Mouse (Mus musculus): ENCODE measurements around the gene Avpr1b. TPM values are rescaled to one million over a fixed set of nuclear protein-coding genes. Genes with fewer than 3 reads are reported as not detected.

Gene Avpr1b
- polyA plus RNA-seq, 1 experiment from 2014 or later: not detected

GRCm38 (mm10) chr1:131573721-131574120 lies 25.3 kb upstream of the Avpr1b start:
- Histone ChIP-seq H3K27ac (ENCODE audit: low read length) (no peak overlapping the region), H3K4me1 (ENCODE audit: control insufficient read depth, insufficient read depth, low read length) (no peaks in the 10 kb centered on the region), H3K9ac (replicated peaks; ENCODE audit: low read depth, low read length) (no peak overlapping the region), H3K9me3 (ENCODE audit: control insufficient read depth, low read depth, low read length) (no peaks in the 10 kb centered on the region), H3K4me2 (replicated peaks; ENCODE audit: low read depth, low read length) (no peak overlapping the region), H3K27me3 (ENCODE audit: control insufficient read depth, insufficient read depth, low read length) (no peaks in the 10 kb centered on the region), H3K4me3 (ENCODE audit: low read depth, low read length) (no peak overlapping the region), H3K36me3 (ENCODE audit: control insufficient read depth, insufficient read depth, low read length) (no peaks in the 10 kb centered on the region)
- ATAC-seq (ENCODE audit: insufficient number of reproducible peaks, insufficient read depth, low FRiP score, low read depth): 0 out of 2 replicates have a peak, but pooled peaks have one; percentile 67
- 92% methylated on average over 14 of the region's 14 CpGs for WGBS

- no peak for ATAC-seq (ENCODE audit: insufficient number of reproducible peaks, insufficient read depth, low FRiP score, low read depth)
These were observed 19.9 kb upstream of the Avpr1b start for GRCm38 (mm10) chr1:131578943-131579680.

GRCm38 (mm10) chr1:131580389-131580788 lies 18.6 kb upstream of the Avpr1b start:
- Histone ChIP-seq H3K9ac (replicated peaks; ENCODE audit: low read depth, low read length) (no peak overlapping the region), H3K4me3 (ENCODE audit: low read depth, low read length) (no peak overlapping the region), H3K4me1 (ENCODE audit: control insufficient read depth, insufficient read depth, low read length) (no peaks in the 10 kb centered on the region), H3K9me3 (ENCODE audit: control insufficient read depth, low read depth, low read length) (no peaks in the 10 kb centered on the region), H3K4me2 (replicated peaks; ENCODE audit: low read depth, low read length) (no peak overlapping the region), H3K27ac (ENCODE audit: low read length) (no peak overlapping the region), H3K36me3 (ENCODE audit: control insufficient read depth, insufficient read depth, low read length) (no peaks in the 10 kb centered on the region), H3K27me3 (ENCODE audit: control insufficient read depth, insufficient read depth, low read length) (no peaks in the 10 kb centered on the region)
- no peak for ATAC-seq (ENCODE audit: insufficient number of reproducible peaks, insufficient read depth, low FRiP score, low read depth)
- 46% methylated on average over 4 of the region's 4 CpGs for WGBS

More at GRCm38 (mm10) chr1:131578943-131579680, 19.9 kb upstream of the Avpr1b start:
- no peaks in the 10 kb centered on the region for H3K9me3 ChIP-seq (ENCODE audit: control insufficient read depth, low read depth, low read length)
- 73% methylated on average over 17 of the region's 17 CpGs for WGBS
- no peak overlapping the region for H3K9ac ChIP-seq (replicated peaks; ENCODE audit: low read depth, low read length)
- H3K4me2 ChIP-seq (replicated peaks; ENCODE audit: low read depth, low read length): no peak overlapping the region
- no peaks in the 10 kb centered on the region for H3K4me1 ChIP-seq (ENCODE audit: control insufficient read depth, insufficient read depth, low read length)
- H3K36me3 ChIP-seq (ENCODE audit: control insufficient read depth, insufficient read depth, low read length): no peaks in the 10 kb centered on the region
- H3K4me3 ChIP-seq (ENCODE audit: low read depth, low read length): no peak overlapping the region
- no peaks in the 10 kb centered on the region for H3K27me3 ChIP-seq (ENCODE audit: control insufficient read depth, insufficient read depth, low read length)
- H3K27ac ChIP-seq (ENCODE audit: low read length): no peak overlapping the region

- no peak for ATAC-seq (ENCODE audit: insufficient number of reproducible peaks, insufficient read depth, low FRiP score, low read depth)
- 86% methylated on average over 3 of the region's 3 CpGs for WGBS
- Histone ChIP-seq H3K27ac (ENCODE audit: low read length) (no peak overlapping the region), H3K9ac (replicated peaks; ENCODE audit: low read depth, low read length) (no peak overlapping the region), H3K4me3 (ENCODE audit: low read depth, low read length) (no peak overlapping the region), H3K4me2 (replicated peaks; ENCODE audit: low read depth, low read length) (no peak overlapping the region), H3K27me3 (ENCODE audit: control insufficient read depth, insufficient read depth, low read length) (no peaks in the 10 kb centered on the region), H3K9me3 (ENCODE audit: control insufficient read depth, low read depth, low read length) (no peaks in the 10 kb centered on the region), H3K4me1 (ENCODE audit: control insufficient read depth, insufficient read depth, low read length) (no peaks in the 10 kb centered on the region), H3K36me3 (ENCODE audit: control insufficient read depth, insufficient read depth, low read length) (no peaks in the 10 kb centered on the region)
These were observed 15.4 kb upstream of the Avpr1b start for GRCm38 (mm10) chr1:131583598-131583997.

GRCm38 (mm10) chr1:131586836-131587235 lies 12.2 kb upstream of the Avpr1b start:
- no peaks in the 10 kb centered on the region for H3K4me1 ChIP-seq (ENCODE audit: control insufficient read depth, insufficient read depth, low read length)
- H3K9me3 ChIP-seq (ENCODE audit: control insufficient read depth, low read depth, low read length): no peaks in the 10 kb centered on the region
- H3K4me2 ChIP-seq (replicated peaks; ENCODE audit: low read depth, low read length): no peak overlapping the region
- ATAC-seq (ENCODE audit: insufficient number of reproducible peaks, insufficient read depth, low FRiP score, low read depth): no peak; the same call in 1 of the 2 replicates
- H3K27me3 ChIP-seq (ENCODE audit: control insufficient read depth, insufficient read depth, low read length): no peaks in the 10 kb centered on the region
- no peak overlapping the region for H3K9ac ChIP-seq (replicated peaks; ENCODE audit: low read depth, low read length)
- H3K27ac ChIP-seq (ENCODE audit: low read length): no peak overlapping the region
- H3K4me3 ChIP-seq (ENCODE audit: low read depth, low read length): no peak overlapping the region
- WGBS: 47% methylated on average over 8 of the region's 8 CpGs
- no peaks in the 10 kb centered on the region for H3K36me3 ChIP-seq (ENCODE audit: control insufficient read depth, insufficient read depth, low read length)

- H3K4me2 ChIP-seq (replicated peaks; ENCODE audit: low read depth, low read length): no peak overlapping the region
- no peaks in the 10 kb centered on the region for H3K9me3 ChIP-seq (ENCODE audit: control insufficient read depth, low read depth, low read length)
- H3K27me3 ChIP-seq (ENCODE audit: control insufficient read depth, insufficient read depth, low read length): no peaks in the 10 kb centered on the region
- no peak overlapping the region for H3K4me3 ChIP-seq (ENCODE audit: low read depth, low read length)
- no peak overlapping the region for H3K27ac ChIP-seq (ENCODE audit: low read length)
- H3K9ac ChIP-seq (replicated peaks; ENCODE audit: low read depth, low read length): no peak overlapping the region
- WGBS: 38% methylated on average over 11 of the region's 11 CpGs
- no peak for ATAC-seq (ENCODE audit: insufficient number of reproducible peaks, insufficient read depth, low FRiP score, low read depth)
- no peaks in the 10 kb centered on the region for H3K4me1 ChIP-seq (ENCODE audit: control insufficient read depth, insufficient read depth, low read length)
- H3K36me3 ChIP-seq (ENCODE audit: control insufficient read depth, insufficient read depth, low read length): no peaks in the 10 kb centered on the region
These were observed 1.3 kb downstream of the Avpr1b start for GRCm38 (mm10) chr1:131600314-131600713.

GRCm38 (mm10) chr1:131606719-131607118 lies 7.7 kb downstream of the Avpr1b start:
- no peaks in the 10 kb centered on the region for H3K27me3 ChIP-seq (ENCODE audit: control insufficient read depth, insufficient read depth, low read length)
- no peak overlapping the region for H3K27ac ChIP-seq (ENCODE audit: low read length)
- ATAC-seq (ENCODE audit: insufficient number of reproducible peaks, insufficient read depth, low FRiP score, low read depth): no peak
- H3K4me1 ChIP-seq (ENCODE audit: control insufficient read depth, insufficient read depth, low read length): no peaks in the 10 kb centered on the region
- H3K4me2 ChIP-seq (replicated peaks; ENCODE audit: low read depth, low read length): no peak overlapping the region
- WGBS: 65% methylated on average over 2 of the region's 2 CpGs
- no peaks in the 10 kb centered on the region for H3K36me3 ChIP-seq (ENCODE audit: control insufficient read depth, insufficient read depth, low read length)
- no peak overlapping the region for H3K4me3 ChIP-seq (ENCODE audit: low read depth, low read length)
- H3K9ac ChIP-seq (replicated peaks; ENCODE audit: low read depth, low read length): no peak overlapping the region
- H3K9me3 ChIP-seq (ENCODE audit: control insufficient read depth, low read depth, low read length): no peaks in the 10 kb centered on the region

- no peak overlapping the region for H3K27ac ChIP-seq (ENCODE audit: low read length)
These were observed 13.6 kb downstream of the Avpr1b start for GRCm38 (mm10) chr1:131612556-131613155.

More at GRCm38 (mm10) chr1:131612556-131613155, 13.6 kb downstream of the Avpr1b start:
- Histone ChIP-seq H3K4me2 (replicated peaks; ENCODE audit: low read depth, low read length) (no peak overlapping the region), H3K27me3 (ENCODE audit: control insufficient read depth, insufficient read depth, low read length) (no peaks in the 10 kb centered on the region), H3K36me3 (ENCODE audit: control insufficient read depth, insufficient read depth, low read length) (no peaks in the 10 kb centered on the region), H3K4me3 (ENCODE audit: low read depth, low read length) (no peak overlapping the region), H3K4me1 (ENCODE audit: control insufficient read depth, insufficient read depth, low read length) (no peaks in the 10 kb centered on the region), H3K9ac (replicated peaks; ENCODE audit: low read depth, low read length) (no peak overlapping the region), H3K9me3 (ENCODE audit: control insufficient read depth, low read depth, low read length) (no peaks in the 10 kb centered on the region)
- WGBS: 25% methylated on average over 4 of the region's 4 CpGs
- ATAC-seq (ENCODE audit: insufficient number of reproducible peaks, insufficient read depth, low FRiP score, low read depth): no peak

Data from stomach, embryonic 14.5 days (tissue).